Mouse (Mus musculus): ENCODE data around the gene Il2rg. TPM values are rescaled to one million over a fixed set of nuclear protein-coding genes. Genes with fewer than 3 reads are reported as not detected.

Gene Il2rg
- polyA plus RNA-seq, 1 experiment from 2014 or later: 59.1 TPM

DNA sequence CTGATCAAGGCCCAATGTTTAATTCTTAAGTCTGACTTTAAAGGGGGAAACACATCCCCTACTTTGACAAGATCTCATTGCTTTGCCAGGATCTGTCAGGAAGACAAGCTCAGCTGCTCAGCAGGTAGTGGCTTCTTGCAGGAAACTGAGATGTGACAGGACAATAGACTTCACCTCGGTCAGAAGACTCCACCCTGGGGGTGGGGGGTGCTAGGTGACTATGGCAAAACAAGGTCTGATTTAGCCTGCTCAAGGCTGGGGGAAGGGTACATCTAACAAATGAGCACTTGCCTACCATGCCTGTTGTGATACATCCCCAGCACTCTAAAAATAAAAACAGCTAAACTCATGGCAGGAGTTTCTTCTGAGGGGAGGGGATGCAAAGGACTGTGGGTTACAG, 23.0 kb downstream of the Il2rg start:
- no peak for DNase-seq (ENCODE audit: low spot score)
- no peak overlapping the region for H3K9ac ChIP-seq (replicated peaks; ENCODE audit: low read depth)
- ATAC-seq: no peak
- no peaks in the 10 kb centered on the region for H3K27me3 ChIP-seq (replicated peaks; ENCODE audit: insufficient read depth, low read length)
- TF ChIP-seq CTCF (IDR thresholded peaks at IDR 0.05) (no peak), EP300 (IDR thresholded peaks at IDR 0.05) (no peak)
- H3K36me3 ChIP-seq (ENCODE audit: insufficient read depth, low read length): no peaks in the 10 kb centered on the region
- WGBS: 9% methylated on average over 1 of the region's 1 CpGs
- no peak overlapping the region for H3K4me3 ChIP-seq (ENCODE audit: low read depth, low read length)
- no peaks in the 10 kb centered on the region for H3K9me3 ChIP-seq (ENCODE audit: low read length)
- no peak overlapping the region for H3K27ac ChIP-seq (ENCODE audit: low read length)
- no peaks in the 10 kb centered on the region for H3K4me1 ChIP-seq (ENCODE audit: insufficient read depth, low read depth, low read length)
- no peak overlapping the region for H3K4me2 ChIP-seq (replicated peaks; ENCODE audit: low read depth, low read length)

DNA sequence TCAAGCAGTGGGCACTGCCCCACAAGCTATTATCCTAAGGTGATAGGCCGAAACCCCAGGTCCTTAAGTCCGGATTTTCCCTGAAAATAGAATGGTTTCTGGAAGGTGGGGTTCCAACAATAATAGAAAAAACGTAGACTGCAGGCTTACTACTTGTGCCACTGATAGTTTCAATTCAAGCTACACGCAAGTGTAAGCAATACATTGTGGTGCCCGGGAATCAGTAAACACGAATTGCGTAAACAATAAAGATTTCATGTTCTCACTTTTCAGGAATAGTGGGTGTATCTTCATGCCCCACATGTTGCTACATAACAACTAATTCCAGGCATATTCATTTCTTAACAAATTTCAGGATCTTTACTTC, 45.3 kb downstream of the Il2rg start:
- no peak; the same call in 1 of the 2 replicates for ATAC-seq
- Histone ChIP-seq H3K36me3 (ENCODE audit: insufficient read depth, low read length) (no peaks in the 10 kb centered on the region), H3K27ac (ENCODE audit: low read length) (no peak overlapping the region), H3K9me3 (ENCODE audit: low read length) (no peaks in the 10 kb centered on the region), H3K4me1 (ENCODE audit: insufficient read depth, low read depth, low read length) (no peaks in the 10 kb centered on the region), H3K27me3 (replicated peaks; ENCODE audit: insufficient read depth, low read length) (no peaks in the 10 kb centered on the region), H3K4me2 (replicated peaks; ENCODE audit: low read depth, low read length) (peak overlapping the region; percentile 54), H3K9ac (replicated peaks; ENCODE audit: low read depth) (no peak overlapping the region), H3K4me3 (ENCODE audit: low read depth, low read length) (peak overlapping the region; percentile 53)
- no peak for DNase-seq (ENCODE audit: low spot score)
- 21% methylated on average over 7 of the region's 7 CpGs for WGBS
- TF ChIP-seq CTCF (IDR thresholded peaks at IDR 0.05): no peak
- TF ChIP-seq EP300 (IDR thresholded peaks at IDR 0.05): no peak; the same call in 1 of the 2 replicates

DNA sequence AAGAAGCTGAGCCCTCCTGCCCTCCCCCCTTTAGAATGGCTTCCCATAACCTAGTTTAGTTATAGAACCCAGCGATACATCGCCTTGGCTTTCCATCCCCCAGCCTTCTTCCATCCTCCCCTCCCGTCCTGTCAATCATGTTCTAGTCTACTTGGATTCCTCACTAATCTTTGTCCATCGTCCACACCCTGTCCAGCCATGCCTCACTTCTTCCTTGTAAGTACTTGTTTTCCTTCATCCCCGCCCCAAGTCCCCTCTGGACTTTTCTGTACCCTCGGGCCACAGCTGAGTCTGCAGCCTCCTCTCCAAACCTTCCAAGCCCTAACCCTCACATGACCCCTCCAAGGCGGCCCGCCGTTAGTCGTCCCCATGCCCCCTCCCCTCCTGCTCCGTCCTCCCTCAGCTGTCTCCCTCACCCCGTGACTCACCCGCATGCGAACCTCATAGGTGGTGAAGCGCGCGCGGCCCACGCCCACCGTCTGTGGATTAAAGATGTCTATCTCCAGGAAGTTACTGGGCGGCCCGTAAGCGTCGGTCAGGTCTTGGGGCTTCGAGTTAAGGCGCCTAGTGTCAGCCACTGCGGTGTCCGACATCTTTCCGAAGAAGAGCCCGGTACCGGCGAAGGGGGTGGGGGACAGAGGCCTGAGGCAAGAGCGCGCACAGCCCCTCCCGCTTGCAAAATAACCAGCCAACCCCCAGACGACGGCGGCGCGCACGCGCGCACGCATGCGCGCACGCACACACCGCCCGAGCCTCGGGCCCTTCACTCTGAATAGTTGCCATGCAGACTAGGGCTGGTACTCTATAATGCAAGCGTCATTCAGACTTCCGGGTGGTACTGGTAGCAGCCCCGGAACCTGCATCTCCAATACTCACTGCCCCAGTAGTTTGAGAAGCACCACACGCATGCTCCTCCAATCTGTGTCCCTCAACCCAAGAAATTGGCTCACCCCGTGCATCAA, 45.9 kb downstream of the Il2rg start, which contains the start of gene Snx12:
Gene Snx12 (minus strand): TSS at position 730 of the 962 bp plus-strand sequence.
- H3K4me1 ChIP-seq (ENCODE audit: insufficient read depth, low read depth, low read length): no peaks in the 10 kb centered on the region
- ATAC-seq (peak; percentile 97), DNase-seq (ENCODE audit: low spot score) (peak; percentile 89)
- H3K36me3 ChIP-seq (ENCODE audit: insufficient read depth, low read length): no peaks in the 10 kb centered on the region
- 0 out of 2 replicates have a peak within 1 kb of the TSS, but pooled peaks have one; percentile 16 for H3K9ac ChIP-seq (replicated peaks; ENCODE audit: low read depth)
- no peaks in the 10 kb centered on the region for H3K9me3 ChIP-seq (ENCODE audit: low read length)
- H3K4me2 ChIP-seq (replicated peaks; ENCODE audit: low read depth, low read length): peak within 1 kb of the TSS; percentile 54
- H3K4me3 ChIP-seq (ENCODE audit: low read depth, low read length): peak within 1 kb of the TSS; percentile 53
- H3K27me3 ChIP-seq (replicated peaks; ENCODE audit: insufficient read depth, low read length): no peaks in the 10 kb centered on the region
- no peak for TF ChIP-seq CTCF (IDR thresholded peaks at IDR 0.05)
- no peak; the same call in 1 of the 2 replicates for TF ChIP-seq EP300 (IDR thresholded peaks at IDR 0.05)
- 16% methylated on average over 55 of the region's 55 CpGs for WGBS
- peak within 1 kb of the TSS; percentile 35 for H3K27ac ChIP-seq (ENCODE audit: low read length)

Other genes starting within 250 kb of the Il2rg start
- gene Tex11, start 208.6 kb downstream of the Il2rg start, polyA plus RNA-seq (2015; fragmentation: Nextera tagmentation; extraction: Ambion mirVana): 0.14 TPM in 1 of 2 replicates, not detected in the other
- gene Slc7a3, start 182.2 kb downstream of the Il2rg start, polyA plus RNA-seq (2015; fragmentation: Nextera tagmentation; extraction: Ambion mirVana): 0.19 and 0.29 TPM in 2 replicates
- gene Snx12, start 45.7 kb downstream of the Il2rg start, polyA plus RNA-seq (2015; fragmentation: Nextera tagmentation; extraction: Ambion mirVana): 30.7 and 35.4 TPM in 2 replicates
- 2.9 and 3.1 TPM in 2 replicates for gene Foxo4, start 13.7 kb downstream of the Il2rg start, polyA plus RNA-seq (2015; fragmentation: Nextera tagmentation; extraction: Ambion mirVana)
- gene Gm614, start 4.3 kb downstream of the Il2rg start, polyA plus RNA-seq (2015; fragmentation: Nextera tagmentation; extraction: Ambion mirVana): 0.25 and 0.27 TPM in 2 replicates
- not detected in 2 replicates for gene Gm20489, start 768 bp upstream of the Il2rg start, polyA plus RNA-seq (2015; fragmentation: Nextera tagmentation; extraction: Ambion mirVana)
- gene Med12, start 5.8 kb upstream of the Il2rg start, polyA plus RNA-seq (2015; fragmentation: Nextera tagmentation; extraction: Ambion mirVana): 19.8 and 20.6 TPM in 2 replicates
- gene Nlgn3, start 30.9 kb upstream of the Il2rg start, polyA plus RNA-seq (2015; fragmentation: Nextera tagmentation; extraction: Ambion mirVana): 0.25 and 0.29 TPM in 2 replicates
- gene Gjb1, start 108.1 kb upstream of the Il2rg start, polyA plus RNA-seq (2015; fragmentation: Nextera tagmentation; extraction: Ambion mirVana): 1.6 and 2.0 TPM in 2 replicates
- gene Zmym3, start 152.6 kb upstream of the Il2rg start, polyA plus RNA-seq (2015; fragmentation: Nextera tagmentation; extraction: Ambion mirVana): 12.7 and 14.3 TPM in 2 replicates
- 117 and 131 TPM in 2 replicates for gene Nono, start 161.1 kb upstream of the Il2rg start, polyA plus RNA-seq (2015; fragmentation: Nextera tagmentation; extraction: Ambion mirVana)
- gene Itgb1bp2, start 180.8 kb upstream of the Il2rg start, polyA plus RNA-seq (2015; fragmentation: Nextera tagmentation; extraction: Ambion mirVana): 2.3 and 3.0 TPM in 2 replicates

Data from lung, postnatal 0 days (tissue).